Mouse (Mus musculus) gastrocnemius, adult 2 months (tissue): ENCODE measurements around the gene Ndufa4l2. TPM values are rescaled to one million over a fixed set of nuclear protein-coding genes. Genes with fewer than 3 reads are reported as not detected.
A peak's percentile ranks its signal among the peaks of the same experiment; 100 is the strongest.

Experiments
- DNase-seq: peaks from one replicate; pipeline ENCODE4 v3.0.0; 2022
- H3K27ac ChIP-seq: fragments of 200-600 bp; 2 replicates; pipeline ENCODE4 v1.8.1; 2022; ENCODE audit warnings: mild to moderate bottlenecking
- H3K4me3 ChIP-seq: fragments of 200-600 bp; 2 replicates; pipeline ENCODE4 v1.8.1; 2022; ENCODE audit warnings: mild to moderate bottlenecking, moderate library complexity
- CTCF ChIP-seq: fragments of 200-600 bp; IDR thresholded peaks from 2 replicates; pipeline ENCODE4 v1.8.1; 2022; ENCODE audit warnings: antibody characterized with exemption, mild to moderate bottlenecking, moderate library complexity
- intact Hi-C: fragments of 180-260 bp; cut with DNase I; formaldehyde crosslinking; loops from one replicate; pipeline ENCODE4 v1.15.1; 2025
- total RNA-seq, 2 experiments: library from RNA; stranded (reverse); gene quantifications; 2 replicates each; pipeline ENCODE4 v1.2.3; 2021

The Ndufa4l2 gene
- total RNA-seq, 2 experiments from 2014 or later, result 8.1 to 16.5 TPM

- Histone ChIP-seq H3K4me3 (no peak overlapping the region), H3K27ac (no peak overlapping the region)
- no peak for TF ChIP-seq CTCF
- DNase-seq, result no peak
- intact Hi-C loops, result no loop called here
Measured at GRCm38 (mm10) chr10:127541510-127541909, 26.7 kb downstream of the Ndufa4l2 start.

- intact Hi-C loops, result no loop called here
- no peak for TF ChIP-seq CTCF
- H3K4me3 ChIP-seq, result no peak overlapping the region
- H3K27ac ChIP-seq, result no peak overlapping the region
- DNase-seq, result no peak
Measured at GRCm38 (mm10) chr10:127542084-127542483, 27.3 kb downstream of the Ndufa4l2 start.

- no peak for TF ChIP-seq CTCF
- intact Hi-C loops, result no loop called here
- Histone ChIP-seq H3K27ac (no peak overlapping the region), H3K4me3 (no peak overlapping the region)
- no peak for DNase-seq
Measured at GRCm38 (mm10) chr10:127542720-127543119, 28.0 kb downstream of the Ndufa4l2 start.

- H3K4me3 ChIP-seq, result no peak overlapping the region
- no peak overlapping the region for H3K27ac ChIP-seq
- no peak for DNase-seq
- intact Hi-C loops, result no loop called here
- no peak for TF ChIP-seq CTCF
Measured at GRCm38 (mm10) chr10:127543916-127544315, 29.1 kb downstream of the Ndufa4l2 start.

- TF ChIP-seq CTCF, result no peak
- Histone ChIP-seq H3K27ac (no peak overlapping the region), H3K4me3 (no peak overlapping the region)
- DNase-seq, result no peak
- intact Hi-C loops, result no loop called here
Measured at GRCm38 (mm10) chr10:127544375-127544774, 29.6 kb downstream of the Ndufa4l2 start.

- H3K4me3 ChIP-seq, result no peak overlapping the region
- peak; percentile 45; the same call in 1 of the 2 replicates for TF ChIP-seq CTCF
- intact Hi-C loops, result no loop called here
- DNase-seq, result no peak
- no peak overlapping the region for H3K27ac ChIP-seq
Measured at GRCm38 (mm10) chr10:127546505-127546904, 31.7 kb downstream of the Ndufa4l2 start.

- TF ChIP-seq CTCF, result no peak
- H3K4me3 ChIP-seq, result no peak overlapping the region
- DNase-seq, result no peak
- no peak overlapping the region for H3K27ac ChIP-seq
- intact Hi-C loops, result no loop called here
Measured at GRCm38 (mm10) chr10:127548236-127548635, 33.5 kb downstream of the Ndufa4l2 start.

GRCm38 (mm10) chr10:127549892-127550291 lies 35.1 kb downstream of the Ndufa4l2 start:
- Histone ChIP-seq H3K27ac (no peak overlapping the region), H3K4me3 (no peak overlapping the region)
- DNase-seq, result no peak
- intact Hi-C loops, result no loop called here
- TF ChIP-seq CTCF, result no peak

- Histone ChIP-seq H3K27ac (no peak overlapping the region), H3K4me3 (no peak overlapping the region)
- intact Hi-C loops, result no loop called here
- peak; percentile 57 for TF ChIP-seq CTCF
- DNase-seq, result no peak
Measured at GRCm38 (mm10) chr10:127555703-127556102, 40.9 kb downstream of the Ndufa4l2 start.

- peak; percentile 23; the same call in 1 of the 2 replicates for TF ChIP-seq CTCF
- intact Hi-C loops, result no loop called here
- Histone ChIP-seq H3K27ac (no peak overlapping the region), H3K4me3 (no peak overlapping the region)
- no peak for DNase-seq
Measured at GRCm38 (mm10) chr10:127557397-127557796, 42.6 kb downstream of the Ndufa4l2 start.

- H3K27ac ChIP-seq, result no peak overlapping the region
- peak; percentile 35; the same call in 1 of the 2 replicates for TF ChIP-seq CTCF
- DNase-seq, result no peak
- intact Hi-C loops, result no loop called here
- H3K4me3 ChIP-seq, result no peak overlapping the region
Measured at GRCm38 (mm10) chr10:127561145-127561544, 46.4 kb downstream of the Ndufa4l2 start.

GRCm38 (mm10) chr10:127563840-127564239 lies 49.1 kb downstream of the Ndufa4l2 start:
- intact Hi-C loops, result no loop called here
- no peak for DNase-seq
- TF ChIP-seq CTCF, result no peak
- H3K27ac ChIP-seq, result peak overlapping the region; percentile 57
- H3K4me3 ChIP-seq, result no peak overlapping the region

GRCm38 (mm10) chr10:127564301-127564700 lies 49.5 kb downstream of the Ndufa4l2 start:
- TF ChIP-seq CTCF, result no peak
- DNase-seq, result peak; percentile 66
- intact Hi-C loops, result no loop called here
- no peak overlapping the region for H3K4me3 ChIP-seq
- peak overlapping the region; percentile 57 for H3K27ac ChIP-seq

Other genes starting within 250 kb of the Ndufa4l2 start
- gene Dctn2, start 248.6 kb upstream of the Ndufa4l2 start, total RNA-seq, result 10 to 100 TPM; 91.3 to 98.3 TPM
- gene Mbd6, start 225.9 kb upstream of the Ndufa4l2 start, total RNA-seq, result 10 to 100 TPM; 16.2 to 18.7 TPM
- gene Mars, start 203.2 kb upstream of the Ndufa4l2 start, total RNA-seq, result 10 to 100 TPM; 69.0 to 71.4 TPM
- under 1 TPM; 0.89 to 0.99 TPM for gene Arhgap9, start 193.0 kb upstream of the Ndufa4l2 start, total RNA-seq
- gene Gli1, start 173.0 kb upstream of the Ndufa4l2 start, total RNA-seq, result 1 to 10 TPM in 1 of 2 experiments, under 1 TPM in 1; 0.70 to 1.2 TPM
- gene Inhbe, start 160.6 kb upstream of the Ndufa4l2 start, total RNA-seq, result not detected
- gene Inhbc, start 144.5 kb upstream of the Ndufa4l2 start, total RNA-seq, result not detected
- gene R3hdm2, start 134.6 kb upstream of the Ndufa4l2 start, total RNA-seq, result 100 to 1,000 TPM; 118 to 153 TPM
- 100 to 1,000 TPM; 393 to 462 TPM for gene Stac3, start 13.3 kb upstream of the Ndufa4l2 start, total RNA-seq
- 10 to 100 TPM; 22.7 to 28.9 TPM for gene Shmt2, start 7.5 kb downstream of the Ndufa4l2 start, total RNA-seq
- gene Nxph4, start 19.6 kb downstream of the Ndufa4l2 start, total RNA-seq, result under 1 TPM; 0.17 to 0.23 TPM
- gene Lrp1, start 106.2 kb downstream of the Ndufa4l2 start, total RNA-seq, result 10 to 100 TPM; 34.6 to 71.3 TPM
- 10 to 100 TPM; 17.1 to 18.9 TPM for gene Stat6, start 128.0 kb downstream of the Ndufa4l2 start, total RNA-seq
- 1 to 10 TPM; 1.5 to 2.1 TPM for gene Nemp1, start 151.9 kb downstream of the Ndufa4l2 start, total RNA-seq
- 1 to 10 TPM; 2.8 to 3.2 TPM for gene Nab2, start 153.6 kb downstream of the Ndufa4l2 start, total RNA-seq
- gene Myo1a, start 190.2 kb downstream of the Ndufa4l2 start, total RNA-seq, result not detected
- not detected for gene Tac2, start 209.5 kb downstream of the Ndufa4l2 start, total RNA-seq
- 1 to 10 TPM; 6.6 to 7.2 TPM for gene Zbtb39, start 224.6 kb downstream of the Ndufa4l2 start, total RNA-seq
- gene Gpr182, start 236.8 kb downstream of the Ndufa4l2 start, total RNA-seq, result under 1 TPM; 0.22 to 0.36 TPM
- gene Rdh1, start 244.8 kb downstream of the Ndufa4l2 start, total RNA-seq, result under 1 TPM; 0.05 to 0.06 TPM
- not detected for gene Rdh16f1, start 244.8 kb downstream of the Ndufa4l2 start, total RNA-seq